Mouse (Mus musculus) bone marrow macrophage, adult 2 months (primary cell): ENCODE measurements around the gene Dennd1a.

Experiments used
- CTCF ChIP-seq: IDR thresholded peaks from 2 replicates; pipeline ENCODE4 v1.5.1; 2012; ENCODE audit warnings: low read depth, mild to moderate bottlenecking, low read length, moderate library complexity
- POLR2A ChIP-seq: IDR thresholded peaks from 2 replicates; pipeline ENCODE4 v1.6.1; 2012; ENCODE audit warnings: mild to moderate bottlenecking, low read depth, low read length, borderline replicate concordance

DNA sequence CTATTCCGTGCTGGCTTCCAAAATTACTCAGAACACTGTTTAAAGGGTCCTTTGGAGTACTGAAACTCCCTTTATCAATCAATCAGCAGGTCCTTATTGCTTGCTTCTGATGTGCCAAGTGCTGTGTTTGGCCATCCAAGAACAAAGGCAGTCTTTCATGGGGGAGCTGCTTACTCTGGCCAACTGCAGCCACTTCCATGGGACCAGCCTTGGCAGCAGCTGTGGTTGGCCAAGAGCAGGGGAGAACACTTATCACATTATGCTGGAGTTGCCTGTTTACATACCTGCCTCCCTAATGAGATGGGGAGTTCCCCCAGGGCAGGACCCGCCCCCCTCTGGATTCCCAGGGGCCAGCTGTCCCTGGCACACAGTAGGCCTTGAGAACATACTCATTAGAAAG, 432.0 kb downstream of the Dennd1a start:
- no peak for TF ChIP-seq POLR2A
- TF ChIP-seq CTCF, result no peak
